Comparison of ENCODE assay signal across 17 mouse cellular contexts in the genomic region with DNA sequence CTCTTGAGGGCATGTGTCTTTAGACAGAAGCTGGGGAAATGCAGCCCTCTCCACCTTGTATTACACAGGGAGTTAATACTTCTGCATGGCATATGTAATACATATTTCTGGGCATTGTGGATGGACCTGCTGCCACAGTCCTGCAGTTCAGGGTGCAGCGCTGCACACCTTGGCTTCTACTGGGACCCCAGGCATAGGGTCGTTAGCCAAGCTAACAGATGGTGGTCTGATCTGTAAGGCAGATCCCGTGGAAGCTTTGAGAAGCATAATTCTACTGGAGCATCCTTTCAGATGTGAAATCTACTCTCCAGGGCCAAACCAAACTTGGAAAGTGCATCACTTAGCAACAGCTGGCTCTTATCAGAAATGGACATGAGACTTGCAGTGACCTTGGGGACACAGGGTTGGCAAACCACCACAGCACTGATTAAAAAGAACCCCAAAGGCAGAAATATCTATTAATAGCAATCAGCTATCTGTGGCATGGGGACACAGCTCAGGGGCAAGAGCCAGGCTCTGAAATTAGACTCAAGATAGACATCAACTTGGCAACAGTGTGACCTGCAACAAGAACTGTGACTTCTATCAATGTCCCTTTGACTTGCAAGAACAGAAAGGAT.
DNase-seq lines count a peak whose midpoint lies in the region; ATAC-seq lines count a peak whose summit lies in the region.
"Had no signal": no experiment of that assay in that cellular context is flagged by ENCODE, and none has a peak within 500 bp of the region (broad histone marks: within the 10 kb centered on the region; RNA-seq: fewer than 3 reads in every experiment).

No protein-coding gene starts in this region.

- H3K9me3 ChIP-seq in heart, embryonic 14.5 days (ENCODE audit: control insufficient read depth, low read length): peaks cover 6% of the 10 kb centered on the region

- H3K27me3 ChIP-seq in heart, embryonic 14.5 days (ENCODE audit: control insufficient read depth, insufficient read depth, low read length): no peaks in the 10 kb centered on the region
- H3K27me3 ChIP-seq: embryonic facial prominence, embryonic 13.5 days; neural tube, embryonic 12.5 days had no signal

- peak; percentile 54; the same call in 1 of the 2 replicates for ATAC-seq in heart, embryonic 14.5 days (ENCODE audit: insufficient number of reproducible peaks, insufficient read depth, low FRiP score, low read depth)
- ATAC-seq: activated CD4-positive, CD25-positive, alpha-beta regulatory T cell, adult 4 months; intestine, postnatal 0 days had no signal

- no peak overlapping the region for H3K9ac ChIP-seq in heart, embryonic 14.5 days (ENCODE audit: low read length)
- H3K9ac ChIP-seq: embryonic facial prominence, embryonic 13.5 days; hindbrain, embryonic 14.5 days; lung, embryonic 14.5 days; neural tube, embryonic 12.5 days had no signal

- peak overlapping the region; percentile 25 to 69 for H3K27ac ChIP-seq in heart, embryonic 14.5 days (replicated peaks in 1 of 2; ENCODE audit: control insufficient read depth in 1 of 2, insufficient read depth in 1 of 2, low read depth in 2 of 2, low read length in 2 of 2)
- H3K27ac ChIP-seq: embryonic facial prominence, embryonic 13.5 days; hindbrain, embryonic 14.5 days; neural tube, embryonic 12.5 days had no signal

- peak overlapping the region; percentile 23 for H3K4me2 ChIP-seq in heart, embryonic 14.5 days (ENCODE audit: low read length)
- H3K4me2 ChIP-seq: embryonic facial prominence, embryonic 13.5 days; hindbrain, embryonic 14.5 days; lung, embryonic 14.5 days; neural tube, embryonic 12.5 days had no signal

- WGBS in heart, embryonic 14.5 days: 50% methylated on average over 3 of the region's 3 CpGs

- H3K36me3 ChIP-seq in heart, embryonic 14.5 days (ENCODE audit: control insufficient read depth, insufficient read depth, low read length): no peaks in the 10 kb centered on the region
- H3K36me3 ChIP-seq: embryonic facial prominence, embryonic 13.5 days; neural tube, embryonic 12.5 days had no signal

- peaks cover 15 to 23% of the 10 kb centered on the region in 2 experiments for H3K4me1 ChIP-seq in heart, embryonic 14.5 days (ENCODE audit: control insufficient read depth in 2 of 2, insufficient read depth in 2 of 2, low read length in 2 of 2)
- H3K4me1 ChIP-seq: embryonic facial prominence, embryonic 13.5 days had no signal

- DNase-seq in adrenal gland, postnatal 14 days: peak; percentile 14
- no peak for DNase-seq in adrenal gland, adult 8-10 months
- DNase-seq in heart, adult 11 months: peak; percentile 97
- DNase-seq in kidney, adult 9 months: peak; percentile 19
- DNase-seq in spleen, postnatal 14 days (ENCODE audit: low spot score in 2 of 2): no peak
- no peak for DNase-seq in spleen, adult 12 weeks (ENCODE audit: low spot score)
- DNase-seq in layer of hippocampus, adult 9-10 months (ENCODE audit: low spot score): no peak
- DNase-seq: gastrocnemius, postnatal 25 days; lung, embryonic 14.5 days; spleen, adult 18-20 months; thymus, postnatal 25 days had no signal

- H3K4me3 ChIP-seq in heart, embryonic 14.5 days (ENCODE audit: control insufficient read depth in 1 of 2, insufficient read depth in 1 of 2, low read depth in 1 of 2, low read length in 2 of 2): no peak overlapping the region
- H3K4me3 ChIP-seq: embryonic facial prominence, embryonic 13.5 days; neural tube, embryonic 12.5 days had no signal

Comparison
In these comparisons a context has a peak if more than half of its experiments do, and no peak if none do; other contexts are left out.
1. DNase-seq: peak in adrenal gland, postnatal 14 days (single experiment), heart, adult 11 months (single experiment) and kidney, adult 9 months (single experiment); none in adrenal gland, adult 8-10 months (single experiment), spleen, postnatal 14 days (0 of 2), spleen, adult 12 weeks (single experiment) and layer of hippocampus, adult 9-10 months (single experiment).